In the genomic region with DNA sequence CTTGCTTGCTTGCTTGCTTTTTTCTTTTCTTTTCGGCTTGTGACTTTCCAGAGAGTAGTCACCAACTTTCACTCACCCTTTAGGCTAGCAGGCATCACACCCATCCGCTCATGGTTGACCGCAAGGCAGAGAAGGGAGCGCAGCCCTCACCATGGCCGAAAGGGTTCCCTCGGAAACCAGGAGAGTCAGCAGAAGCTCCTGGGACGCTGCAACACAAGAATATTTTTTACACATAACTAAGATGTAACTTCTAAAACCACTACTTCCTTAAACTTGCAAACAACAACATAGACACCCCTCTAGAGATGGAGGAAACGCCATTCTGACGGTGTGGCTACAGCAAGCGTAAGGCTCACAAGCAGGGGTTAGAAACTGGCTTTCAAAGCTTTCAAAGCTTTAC, we compare ENCODE assay signal across 17 mouse cellular contexts.
DNase-seq lines count a peak whose midpoint lies in the region; ATAC-seq and TF ChIP-seq lines count a peak whose summit lies in the region.
"Had no signal": no experiment of that assay in that cellular context is flagged by ENCODE, and none has a peak within 500 bp of the region (broad histone marks: within the 10 kb centered on the region; RNA-seq: fewer than 3 reads in every experiment).

No protein-coding gene starts in this region.

- no peak for TF ChIP-seq CTCF in liver, postnatal 0 days (IDR thresholded peaks at IDR 0.05; ENCODE audit: low read depth)
- TF ChIP-seq CTCF in MEL (IDR thresholded peaks at IDR 0.05 in 2 of 3, conservative IDR thresholded peaks at IDR 0.05 in 1 of 3; ENCODE audit: control insufficient read depth in 1 of 3, insufficient read depth in 1 of 3, low read depth in 2 of 3, low read length in 3 of 3, poor library complexity in 1 of 3, severe bottlenecking in 1 of 3), result no peak
- TF ChIP-seq CTCF in small intestine, adult 2 months (IDR thresholded peaks at IDR 0.05; ENCODE audit: extremely low read depth, insufficient read length, insufficient replicate concordance, low read depth, low read length), result no peak

- H3K4me1 ChIP-seq in liver, postnatal 0 days (ENCODE audit: insufficient read depth), result peaks cover 17% of the 10 kb centered on the region
- no peaks in the 10 kb centered on the region for H3K4me1 ChIP-seq in MEL (ENCODE audit: control insufficient read depth in 1 of 2, insufficient read depth in 2 of 2, low read length in 2 of 2)
- peaks cover 2% of the 10 kb centered on the region; the same call in 1 of the 2 replicates for H3K4me1 ChIP-seq in small intestine, adult 2 months (ENCODE audit: control insufficient read depth, insufficient read depth, insufficient read length, low read length)

- no peak for TF ChIP-seq POLR2A in MEL (IDR thresholded peaks at IDR 0.05; ENCODE audit: control insufficient read depth in 1 of 2, insufficient read depth in 1 of 2, low read depth in 1 of 2, low read length in 2 of 2, poor library complexity in 1 of 2)
- TF ChIP-seq POLR2A in small intestine, adult 2 months (IDR thresholded peaks at IDR 0.05; ENCODE audit: low read depth, low read length), result no peak

- peaks cover 12% of the 10 kb centered on the region for H3K36me3 ChIP-seq in liver, postnatal 0 days (replicated peaks; ENCODE audit: insufficient read depth, low read length)
- H3K36me3 ChIP-seq in MEL (ENCODE audit: control insufficient read depth in 1 of 2, insufficient read depth in 2 of 2, low read length in 2 of 2), result no peaks in the 10 kb centered on the region; a peak in 1 of 4 replicates
- peaks cover 12% of the 10 kb centered on the region for H3K36me3 ChIP-seq in small intestine, adult 2 months (ENCODE audit: control insufficient read depth, insufficient read depth, low read length)

- no peaks in the 10 kb centered on the region for H3K27me3 ChIP-seq in liver, postnatal 0 days (ENCODE audit: insufficient read depth, low read length)
- H3K27me3 ChIP-seq in MEL (ENCODE audit: control insufficient read depth in 1 of 2, insufficient read depth in 2 of 2, low read length in 2 of 2), result no peaks in the 10 kb centered on the region
- no peaks in the 10 kb centered on the region for H3K27me3 ChIP-seq in small intestine, adult 2 months (ENCODE audit: control insufficient read depth, insufficient read depth, low read length)
- H3K27me3 ChIP-seq: CH12.LX had no signal

- TF ChIP-seq EP300 in liver, postnatal 0 days (IDR thresholded peaks at IDR 0.05; ENCODE audit: low read depth), result no peak
- TF ChIP-seq EP300 in MEL (IDR thresholded peaks at IDR 0.05; ENCODE audit: low read depth in 1 of 2, low read length in 2 of 2), result no peak

- no peak for TF ChIP-seq RAD21 in MEL (IDR thresholded peaks at IDR 0.05; ENCODE audit: low read depth, low read length)

- H3K4me3 ChIP-seq in liver, postnatal 0 days (ENCODE audit: low read depth, low read length), result no peak overlapping the region
- H3K4me3 ChIP-seq in MEL (ENCODE audit: control insufficient read depth in 1 of 2, insufficient read depth in 1 of 2, low read depth in 2 of 2, low read length in 2 of 2), result no peak overlapping the region
- H3K4me3 ChIP-seq in small intestine, adult 2 months (ENCODE audit: low read depth, low read length), result peak overlapping the region; percentile 18
- H3K4me3 ChIP-seq: heart, embryonic 10.5 days; left cerebral cortex, adult 2 months had no signal

- no peak for DNase-seq in liver, postnatal 0 days
- DNase-seq in liver (no peak), MEL (ENCODE audit: low read depth, low spot score) (peak; percentile 11)
- DNase-seq in induced T-regulatory cell, adult 2 months (ENCODE audit: low read depth), result peak; percentile 67
- DNase-seq in yolk sac, embryonic 10.5 days (ENCODE audit: low spot score), result no peak
- no peak for DNase-seq in neural tube, embryonic 10.5 days (ENCODE audit: extremely low spot score, low spot score)
- DNase-seq: adrenal gland, postnatal 25 days; cerebellum, adult 2 months; kidney, adult 18-20 months; lung, postnatal 14 days; right cerebral cortex, postnatal 4 days had no signal

- 73% methylated on average over 10 of the region's 10 CpGs for WGBS in liver, postnatal 0 days (ENCODE audit: insufficient replicate concordance)
- 83% methylated on average over 10 of the region's 10 CpGs for WGBS in small intestine, adult 2 months

- ATAC-seq in liver, postnatal 0 days, result no peak
- ATAC-seq in frontal cortex, adult (ENCODE audit: low TSS enrichment), result no peak
- ATAC-seq: midbrain, embryonic 16.5 days had no signal

- no peak overlapping the region for H3K9ac ChIP-seq in liver, postnatal 0 days (replicated peaks)
- no peak overlapping the region for H3K9ac ChIP-seq in MEL (ENCODE audit: control insufficient read depth, low read depth, low read length, poor library complexity, severe bottlenecking)

- no peaks in the 10 kb centered on the region for H3K79me2 ChIP-seq in MEL (ENCODE audit: control insufficient read depth, insufficient read depth, low read length, poor library complexity)

- H3K9me3 ChIP-seq in liver, postnatal 0 days (ENCODE audit: low read length), result no peaks in the 10 kb centered on the region
- no peaks in the 10 kb centered on the region for H3K9me3 ChIP-seq in MEL (replicated peaks; ENCODE audit: insufficient read depth, low read length)
- H3K9me3 ChIP-seq: heart, embryonic 10.5 days had no signal

- no peak overlapping the region for H3K4me2 ChIP-seq in liver, postnatal 0 days (ENCODE audit: low read depth, low read length)

- peak overlapping the region; percentile 23; the same call in 1 of the 2 replicates for H3K27ac ChIP-seq in liver, postnatal 0 days (ENCODE audit: low read depth)
- no peak overlapping the region for H3K27ac ChIP-seq in MEL (ENCODE audit: control insufficient read depth, low read depth, low read length)
- no peak overlapping the region; the same call in 1 of the 2 replicates for H3K27ac ChIP-seq in small intestine, adult 2 months (ENCODE audit: insufficient read depth, low read depth, low read length)
- H3K27ac ChIP-seq: heart, embryonic 10.5 days; left cerebral cortex, adult 2 months had no signal

TF ChIP-seq in MEL, 35 proteins besides CTCF, POLR2A, EP300 and RAD21:
- TF ChIP-seq ZKSCAN1 (IDR thresholded peaks at IDR 0.05; ENCODE audit: low read depth, low read length), result no peak
- TF ChIP-seq POLR2AphosphoS5 (IDR thresholded peaks at IDR 0.05; ENCODE audit: borderline replicate concordance, low read depth, low read length), result no peak
- TF ChIP-seq TCF12 (IDR thresholded peaks at IDR 0.05; ENCODE audit: low read depth, low read length), result no peak
- TF ChIP-seq TAL1 (IDR thresholded peaks at IDR 0.05; ENCODE audit: low read length), result no peak
- TF ChIP-seq TBP (IDR thresholded peaks at IDR 0.05; ENCODE audit: low read depth, low read length), result no peak
- no peak for TF ChIP-seq MXI1 (IDR thresholded peaks at IDR 0.05; ENCODE audit: low read depth, low read length)
- TF ChIP-seq GATA1 (IDR thresholded peaks at IDR 0.05; ENCODE audit: low read depth, low read length), result no peak
- TF ChIP-seq E2F4 (IDR thresholded peaks at IDR 0.05; ENCODE audit: borderline replicate concordance, low read depth, low read length), result no peak
- no peak for TF ChIP-seq ZNF384 (IDR thresholded peaks at IDR 0.05; ENCODE audit: low read depth, low read length)
- TF ChIP-seq MAFK (IDR thresholded peaks at IDR 0.05; ENCODE audit: borderline replicate concordance, low read depth, low read length), result no peak
- no peak for TF ChIP-seq SMC3 (IDR thresholded peaks at IDR 0.05; ENCODE audit: low read depth, low read length)
- no peak for TF ChIP-seq ZMIZ1 (IDR thresholded peaks at IDR 0.05; ENCODE audit: low read depth, low read length)
- TF ChIP-seq KAT2A (conservative IDR thresholded peaks at IDR 0.05; ENCODE audit: low read depth, low read length), result no peak
- no peak for TF ChIP-seq SIN3A (IDR thresholded peaks at IDR 0.05; ENCODE audit: low read length)
- no peak for TF ChIP-seq BHLHE40 (IDR thresholded peaks at IDR 0.05; ENCODE audit: borderline replicate concordance, low read depth, low read length)
- TF ChIP-seq HCFC1 (IDR thresholded peaks at IDR 0.05; ENCODE audit: low read depth, low read length), result no peak

Comparison
In these comparisons a context has a peak if more than half of its experiments do, and no peak if none do; other contexts are left out.
1. DNase-seq: peak in MEL (single experiment) and induced T-regulatory cell, adult 2 months (single experiment); none in liver, postnatal 0 days (single experiment), liver (single experiment), yolk sac, embryonic 10.5 days (single experiment) and neural tube, embryonic 10.5 days (single experiment).